Comparison of ENCODE assay signal across 35 mouse cellular contexts in genomic region chr17:50096305-50096704, GRCm38 (mm10).
"Had no signal": no experiment of that assay in that cellular context is flagged by ENCODE, and none has a peak within 500 bp of the region (broad histone marks: within the 10 kb centered on the region; RNA-seq: fewer than 3 reads in every experiment).

No protein-coding gene starts in this region.

- H3K27ac ChIP-seq: heart, embryonic 13.5 days; heart, embryonic 15.5 days; hindbrain, embryonic 10.5 days; hindbrain, embryonic 12.5 days; hindbrain, embryonic 13.5 days; hindbrain, embryonic 14.5 days; hindbrain, embryonic 15.5 days; hindbrain, postnatal 0 days; intestine, embryonic 15.5 days; kidney, embryonic 15.5 days; kidney, postnatal 0 days; layer of hippocampus, adult 2 months; left cerebral cortex, adult 2 months had no signal

- H3K9ac ChIP-seq: heart, embryonic 12.5 days; heart, embryonic 13.5 days; heart, embryonic 15.5 days; hindbrain, embryonic 12.5 days; hindbrain, embryonic 13.5 days; hindbrain, embryonic 14.5 days; hindbrain, embryonic 15.5 days; intestine, embryonic 15.5 days; kidney, embryonic 15.5 days had no signal

- H3K4me3 ChIP-seq: heart, embryonic 12.5 days; heart, embryonic 13.5 days; heart, embryonic 15.5 days; hindbrain, embryonic 10.5 days; hindbrain, embryonic 12.5 days; hindbrain, embryonic 13.5 days; hindbrain, embryonic 15.5 days; intestine, embryonic 15.5 days; kidney, embryonic 15.5 days; layer of hippocampus, adult 2 months; left cerebral cortex, adult 2 months had no signal

- DNase-seq: heart, postnatal 10 days; heart, postnatal 14 days; heart, postnatal 36 days; heart, postnatal 4 days; kidney, adult 11 months; kidney, adult 18-20 months; kidney, adult 2 months; kidney, adult 8-10 months; kidney, adult 9 months; kidney, postnatal 10 days; kidney, postnatal 14 days; kidney, postnatal 25 days; kidney, postnatal 36 days; kidney, postnatal 4 days; layer of hippocampus, adult 9-11 months; layer of hippocampus, postnatal 36 days had no signal

- H3K9me3 ChIP-seq: heart, embryonic 12.5 days; heart, embryonic 13.5 days; heart, embryonic 15.5 days; hindbrain, embryonic 10.5 days; hindbrain, embryonic 12.5 days; hindbrain, embryonic 13.5 days; hindbrain, embryonic 15.5 days; intestine, embryonic 15.5 days; kidney, embryonic 15.5 days had no signal

- H3K4me1 ChIP-seq: hindbrain, embryonic 12.5 days; intestine, embryonic 15.5 days had no signal

- H3K4me2 ChIP-seq: heart, embryonic 11.5 days; heart, embryonic 12.5 days; heart, embryonic 13.5 days; heart, embryonic 15.5 days; hindbrain, embryonic 12.5 days; hindbrain, embryonic 13.5 days; hindbrain, embryonic 14.5 days; hindbrain, embryonic 15.5 days; intestine, embryonic 15.5 days; kidney, embryonic 15.5 days had no signal

- ATAC-seq: hindbrain, embryonic 16.5 days; hindbrain, postnatal 0 days; inflammation-experienced regulatory T-cells, adult 6 months; intestine, embryonic 15.5 days; intestine, embryonic 16.5 days; intestine, postnatal 0 days had no signal

- H3K27me3 ChIP-seq: heart, embryonic 12.5 days; heart, embryonic 13.5 days; heart, embryonic 15.5 days; hindbrain, embryonic 12.5 days; hindbrain, embryonic 13.5 days; hindbrain, embryonic 15.5 days; intestine, embryonic 15.5 days; kidney, embryonic 15.5 days had no signal

- H3K36me3 ChIP-seq: heart, embryonic 12.5 days; heart, embryonic 13.5 days; heart, embryonic 15.5 days; hindbrain, embryonic 10.5 days; hindbrain, embryonic 12.5 days; hindbrain, embryonic 13.5 days; hindbrain, embryonic 15.5 days; intestine, embryonic 15.5 days; kidney, embryonic 15.5 days had no signal
